Mouse (Mus musculus) megakaryocyte, embryonic 14.5 days (primary cell): ENCODE data around the gene Agap1.

Experiments used
- FLI1 ChIP-seq: IDR thresholded peaks from 2 replicates; pipeline ENCODE4 v1.6.1; 2012; ENCODE audit warnings: low read length, inconsistent platforms, mixed read lengths
- GATA1 ChIP-seq: IDR thresholded peaks from 3 replicates; pipeline ENCODE4 v1.6.1; 2012; ENCODE audit warnings: mixed read lengths, low read length, inconsistent platforms, borderline replicate concordance

DNA sequence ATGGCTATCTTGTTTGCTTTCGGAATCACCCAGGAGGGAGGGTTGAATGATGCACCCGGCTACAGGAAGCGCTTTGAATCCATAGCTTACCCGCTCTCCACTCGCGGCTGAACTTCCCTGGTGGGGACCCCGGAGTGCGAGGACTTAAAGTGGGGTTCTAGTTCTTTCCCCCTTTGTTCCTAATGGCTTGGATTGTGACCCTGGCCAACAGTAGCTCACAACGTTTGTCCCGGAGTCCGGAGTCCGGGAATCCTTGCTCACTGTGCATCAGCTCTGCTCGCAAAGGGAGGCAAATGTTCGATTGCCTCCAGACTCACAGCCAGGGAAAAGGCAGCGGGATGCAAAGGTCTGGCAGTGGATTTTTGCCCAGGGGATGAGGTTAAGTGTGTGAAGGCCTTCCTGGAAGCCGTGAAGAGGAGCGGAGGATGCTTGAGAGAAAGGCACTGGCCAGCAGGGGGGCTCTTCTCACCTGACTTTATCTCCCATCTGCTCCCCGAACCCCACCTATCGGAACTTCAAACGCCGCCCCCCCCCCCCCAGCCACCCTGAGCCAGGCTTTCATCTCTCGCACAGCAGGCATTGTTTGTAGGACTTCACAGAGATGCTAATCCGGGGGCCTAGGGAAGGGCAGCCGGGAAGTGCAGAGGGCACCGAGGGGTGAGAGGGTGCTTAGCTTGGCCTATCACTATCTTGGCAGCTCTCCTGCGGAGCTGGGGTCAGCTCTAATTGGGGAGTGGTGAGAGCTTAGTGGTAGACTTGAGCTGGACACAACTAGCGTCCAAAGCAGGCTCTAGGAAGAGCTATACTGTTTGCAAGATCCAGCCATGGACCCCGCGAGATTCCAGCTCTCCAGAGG is 481.1 kb downstream of the Agap1 start:
- TF ChIP-seq GATA1 (no peak), FLI1 (no peak)
